Mouse (Mus musculus) forebrain, embryonic 15.5 days (tissue): ENCODE measurements around the gene Krt12. TPM values are rescaled to one million over a fixed set of nuclear protein-coding genes. Genes with fewer than 3 reads are reported as not detected.

ENCODE experiments used
- ATAC-seq: fragments of 200-750 bp; cut with Nextera tagmentation; replicated peaks from 2 replicates; pipeline ENCODE4 v1.8.0; 2017; ENCODE audit warnings: mild to moderate bottlenecking, moderate TSS enrichment, moderate library complexity
- H3K27ac ChIP-seq: fragments of 300-500 bp; sonication (generic); replicated peaks from 2 replicates; pipeline ENCODE4 v1.5.1; 2015; ENCODE audit warnings: mild to moderate bottlenecking, inconsistent platforms
- H3K27me3 ChIP-seq: fragments of 300-500 bp; sonication (generic); 2 replicates; pipeline ENCODE4 v1.6.1; 2015; ENCODE audit warnings: inconsistent platforms
- H3K36me3 ChIP-seq: fragments of 300-500 bp; sonication (generic); 2 replicates; pipeline ENCODE4 v1.6.1; 2015; ENCODE audit warnings: mild to moderate bottlenecking, inconsistent platforms
- H3K4me1 ChIP-seq: fragments of 300-500 bp; sonication (generic); 2 replicates; pipeline ENCODE4 v1.6.1; 2015; ENCODE audit warnings: inconsistent platforms
- H3K4me2 ChIP-seq: fragments of 300-500 bp; sonication (generic); replicated peaks from 2 replicates; pipeline ENCODE4 v1.6.1; 2015; ENCODE audit warnings: mild to moderate bottlenecking, inconsistent platforms
- H3K4me3 ChIP-seq: fragments of 300-500 bp; sonication (generic); 2 replicates; pipeline ENCODE4 v1.5.1; 2015; ENCODE audit warnings: mild to moderate bottlenecking, inconsistent platforms
- H3K9ac ChIP-seq: fragments of 300-500 bp; sonication (generic); replicated peaks from 2 replicates; pipeline ENCODE4 v1.6.1; 2015; ENCODE audit warnings: mild to moderate bottlenecking, inconsistent platforms
- H3K9me3 ChIP-seq: fragments of 300-500 bp; sonication (generic); 2 replicates; pipeline ENCODE4 v1.6.1; 2016; ENCODE audit warnings: inconsistent platforms
- WGBS: fragments of 180-500 bp; shearing (Covaris S2); methylation state at CpG from one replicate; pipeline ENCODE4 v1.1.7; 2015; ENCODE audit warnings: mixed read lengths; 5-methylcytosine and 5-hydroxymethylcytosine counted together
- polyA plus RNA-seq: library from polyadenylated mRNA; unstranded; fragments of >200 nt; fragmentation: Nextera tagmentation; extraction: Ambion mirVana; gene quantifications from 2 replicates; pipeline ENCODE4 v1.2.1, GENCODE M21; 2015

Krt12 gene
- polyA plus RNA-seq, 1 experiment from 2014 or later: 0.23 TPM

- Histone ChIP-seq H3K27ac (no peak within 1 kb of the TSS), H3K27me3 (no peaks in the 10 kb centered on the region), H3K9ac (no peak within 1 kb of the TSS), H3K4me1 (no peaks in the 10 kb centered on the region), H3K36me3 (no peaks in the 10 kb centered on the region), H3K4me3 (no peak within 1 kb of the TSS), H3K9me3 (no peaks in the 10 kb centered on the region), H3K4me2 (no peak within 1 kb of the TSS)
- 64% methylated on average over 10 of the region's 10 CpGs for WGBS
- ATAC-seq: no peak
These were observed 15.9 kb upstream of the Krt12 start, which contains the start of gene Krt20 for GRCm38 (mm10) chr11:99437972-99438371. Gene Krt20 (minus strand): TSS chr11:99438150.

GRCm38 (mm10) chr11:99436625-99437024 lies 14.6 kb upstream of the Krt12 start:
- no peaks in the 10 kb centered on the region for H3K27me3 ChIP-seq

DNA sequence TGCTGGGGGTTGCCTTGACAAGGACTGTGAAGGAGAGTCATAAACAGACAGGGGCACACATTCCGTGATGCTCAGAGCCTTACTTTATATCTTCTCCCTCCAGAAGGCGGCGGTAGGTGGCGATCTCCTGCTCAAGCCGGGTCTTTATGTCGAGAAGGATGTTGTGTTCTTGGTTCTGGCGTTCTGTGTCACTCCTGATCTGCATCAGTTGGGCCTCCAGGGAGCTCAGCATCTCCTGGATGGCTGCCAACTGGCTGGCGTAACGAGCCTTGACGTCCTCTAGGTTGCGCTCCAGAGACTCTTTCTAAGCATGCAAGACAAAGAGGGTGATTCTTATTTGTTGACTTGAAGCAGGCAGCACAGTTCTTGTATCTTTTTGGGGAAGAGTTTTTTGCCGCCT lies 8.6 kb upstream of the Krt12 start:
- Histone ChIP-seq H3K9me3 (no peaks in the 10 kb centered on the region), H3K4me3 (no peak overlapping the region), H3K9ac (no peak overlapping the region), H3K27ac (no peak overlapping the region), H3K4me1 (no peaks in the 10 kb centered on the region), H3K27me3 (no peaks in the 10 kb centered on the region), H3K36me3 (no peaks in the 10 kb centered on the region), H3K4me2 (no peak overlapping the region)
- WGBS: 38% methylated on average over 12 of the region's 12 CpGs
- ATAC-seq: no peak

More at GRCm38 (mm10) chr11:99436625-99437024, 14.6 kb upstream of the Krt12 start:
- Histone ChIP-seq H3K4me1 (no peaks in the 10 kb centered on the region), H3K9ac (no peak overlapping the region), H3K36me3 (no peaks in the 10 kb centered on the region), H3K9me3 (no peaks in the 10 kb centered on the region), H3K4me3 (no peak overlapping the region), H3K27ac (no peak overlapping the region), H3K4me2 (no peak overlapping the region)
- ATAC-seq: no peak
- 35% methylated on average over 4 of the region's 4 CpGs for WGBS

GRCm38 (mm10) chr11:99420586-99420985 lies 1.5 kb downstream of the Krt12 start:
- Histone ChIP-seq H3K36me3 (no peaks in the 10 kb centered on the region), H3K9ac (no peak overlapping the region), H3K27ac (no peak overlapping the region), H3K4me1 (no peaks in the 10 kb centered on the region), H3K27me3 (no peaks in the 10 kb centered on the region; the same call in 1 of the 2 replicates), H3K4me3 (no peak overlapping the region), H3K4me2 (no peak overlapping the region), H3K9me3 (no peaks in the 10 kb centered on the region)
- no peak for ATAC-seq
- WGBS: 66% methylated on average over 10 of the region's 10 CpGs

DNA sequence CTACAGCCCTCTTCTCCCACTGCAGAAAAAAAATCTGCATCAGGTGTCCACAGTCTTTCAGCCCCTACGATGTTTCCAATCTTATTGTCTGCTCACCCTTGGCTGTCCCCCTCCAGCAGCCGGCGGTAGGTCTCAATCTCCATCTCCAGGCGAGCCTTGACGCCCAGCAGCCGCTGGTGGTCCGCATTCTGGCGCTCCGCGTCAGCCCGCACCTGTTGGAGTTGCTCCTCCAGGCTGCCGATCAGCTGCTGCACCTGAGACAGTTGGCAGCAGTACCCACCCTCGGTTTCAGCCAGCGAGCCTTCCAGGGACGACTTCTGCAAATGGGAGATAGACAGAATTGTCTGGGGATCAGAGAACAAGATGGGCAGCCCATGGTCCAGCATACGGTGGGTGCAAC lies 4.2 kb downstream of the Krt12 start:
- no peaks in the 10 kb centered on the region for H3K9me3 ChIP-seq
- no peak overlapping the region for H3K27ac ChIP-seq
- H3K27me3 ChIP-seq: no peaks in the 10 kb centered on the region; the same call in 1 of the 2 replicates
- no peak for ATAC-seq
- no peaks in the 10 kb centered on the region for H3K4me1 ChIP-seq
- no peak overlapping the region for H3K9ac ChIP-seq
- WGBS: 63% methylated on average over 16 of the region's 16 CpGs
- no peaks in the 10 kb centered on the region for H3K36me3 ChIP-seq
- no peak overlapping the region for H3K4me3 ChIP-seq
- H3K4me2 ChIP-seq: no peak overlapping the region

DNA sequence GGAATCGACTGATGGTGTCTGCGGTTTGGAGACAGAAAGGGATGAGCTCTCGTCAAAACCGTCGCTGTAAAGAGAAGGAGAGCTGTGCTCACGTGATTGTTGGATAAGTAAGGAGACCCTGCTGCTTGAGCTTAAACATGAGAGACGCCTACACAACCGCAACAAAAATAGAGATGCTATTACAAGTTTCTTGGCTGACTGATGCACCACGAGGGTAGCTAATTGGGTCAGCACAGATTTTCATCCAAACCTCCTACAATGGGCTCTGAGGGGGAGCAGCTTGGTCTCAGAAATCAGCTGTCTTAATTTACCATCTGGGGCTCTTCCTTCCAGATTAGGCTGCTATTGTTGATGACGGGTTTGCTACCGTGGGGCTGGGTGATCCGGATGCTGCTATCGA lies 5.2 kb downstream of the Krt12 start:
- 62% methylated on average over 13 of the region's 13 CpGs for WGBS

GRCm38 (mm10) chr11:99414463-99415147 lies 7.5 kb downstream of the Krt12 start:
- Histone ChIP-seq H3K27ac (no peak overlapping the region), H3K27me3 (no peaks in the 10 kb centered on the region), H3K9ac (no peak overlapping the region), H3K4me3 (no peak overlapping the region), H3K4me2 (no peak overlapping the region), H3K36me3 (no peaks in the 10 kb centered on the region), H3K9me3 (no peaks in the 10 kb centered on the region), H3K4me1 (no peaks in the 10 kb centered on the region)
- 91% methylated on average over 13 of the region's 13 CpGs for WGBS
- no peak for ATAC-seq

More for the DNA sequence above, 5.2 kb downstream of the Krt12 start:
- no peak overlapping the region for H3K9ac ChIP-seq
- H3K4me2 ChIP-seq: no peak overlapping the region
- no peak overlapping the region for H3K27ac ChIP-seq
- H3K4me1 ChIP-seq: no peaks in the 10 kb centered on the region
- H3K9me3 ChIP-seq: no peaks in the 10 kb centered on the region
- no peak overlapping the region for H3K4me3 ChIP-seq
- ATAC-seq: no peak
- H3K36me3 ChIP-seq: no peaks in the 10 kb centered on the region
- no peaks in the 10 kb centered on the region; the same call in 1 of the 2 replicates for H3K27me3 ChIP-seq

GRCm38 (mm10) chr11:99413247-99413646 lies 8.8 kb downstream of the Krt12 start:
- Histone ChIP-seq H3K4me3 (no peak overlapping the region), H3K36me3 (no peaks in the 10 kb centered on the region), H3K9me3 (no peaks in the 10 kb centered on the region), H3K4me1 (no peaks in the 10 kb centered on the region), H3K27me3 (no peaks in the 10 kb centered on the region), H3K4me2 (no peak overlapping the region), H3K9ac (no peak overlapping the region), H3K27ac (no peak overlapping the region)
- ATAC-seq: no peak
- 22% methylated on average over 6 of the region's 6 CpGs for WGBS

- ATAC-seq: no peak
- no peaks in the 10 kb centered on the region for H3K27me3 ChIP-seq
- 82% methylated on average over 10 of the region's 10 CpGs for WGBS
- H3K4me2 ChIP-seq: no peak overlapping the region
- no peak overlapping the region for H3K9ac ChIP-seq
- H3K4me1 ChIP-seq: no peaks in the 10 kb centered on the region
- H3K36me3 ChIP-seq: no peaks in the 10 kb centered on the region
- no peaks in the 10 kb centered on the region for H3K9me3 ChIP-seq
- H3K27ac ChIP-seq: no peak overlapping the region
- no peak overlapping the region for H3K4me3 ChIP-seq
These were observed 15.9 kb downstream of the Krt12 start for GRCm38 (mm10) chr11:99406186-99406585.

GRCm38 (mm10) chr11:99399956-99400549 lies 22.0 kb downstream of the Krt12 start:
- 88% methylated on average over 13 of the region's 13 CpGs for WGBS
- Histone ChIP-seq H3K4me2 (no peak overlapping the region), H3K27ac (no peak overlapping the region), H3K4me1 (no peaks in the 10 kb centered on the region), H3K4me3 (no peak overlapping the region), H3K9ac (no peak overlapping the region), H3K27me3 (no peaks in the 10 kb centered on the region), H3K9me3 (no peaks in the 10 kb centered on the region), H3K36me3 (no peaks in the 10 kb centered on the region)
- no peak for ATAC-seq

DNA sequence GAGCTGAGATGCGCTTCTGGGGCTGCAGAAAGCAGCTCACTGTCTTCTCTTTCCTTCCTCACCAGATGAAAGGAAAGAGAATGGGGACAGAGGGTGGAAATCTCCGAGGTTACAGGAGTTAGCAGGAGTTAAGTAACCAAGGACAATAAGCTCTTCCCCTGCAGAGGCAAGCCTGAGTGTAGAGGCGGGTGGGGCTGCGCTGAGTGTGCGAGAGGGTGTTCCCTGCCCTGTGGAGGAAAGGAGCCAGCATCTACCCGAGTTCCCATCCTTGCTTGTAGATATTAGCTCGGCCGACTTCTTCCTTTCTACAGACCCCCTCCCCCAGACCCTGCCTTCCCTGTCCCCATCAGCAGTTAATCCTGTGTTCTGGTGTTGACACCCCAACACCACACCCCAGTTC lies 23.2 kb downstream of the Krt12 start:
- no peaks in the 10 kb centered on the region for H3K36me3 ChIP-seq
- no peaks in the 10 kb centered on the region for H3K27me3 ChIP-seq
- no peak for ATAC-seq
- H3K4me2 ChIP-seq: no peak overlapping the region
- H3K9me3 ChIP-seq: no peaks in the 10 kb centered on the region
- H3K27ac ChIP-seq: no peak overlapping the region
- H3K4me3 ChIP-seq: no peak overlapping the region
- no peak overlapping the region for H3K9ac ChIP-seq
- 52% methylated on average over 7 of the region's 8 CpGs for WGBS
- H3K4me1 ChIP-seq: no peaks in the 10 kb centered on the region

DNA sequence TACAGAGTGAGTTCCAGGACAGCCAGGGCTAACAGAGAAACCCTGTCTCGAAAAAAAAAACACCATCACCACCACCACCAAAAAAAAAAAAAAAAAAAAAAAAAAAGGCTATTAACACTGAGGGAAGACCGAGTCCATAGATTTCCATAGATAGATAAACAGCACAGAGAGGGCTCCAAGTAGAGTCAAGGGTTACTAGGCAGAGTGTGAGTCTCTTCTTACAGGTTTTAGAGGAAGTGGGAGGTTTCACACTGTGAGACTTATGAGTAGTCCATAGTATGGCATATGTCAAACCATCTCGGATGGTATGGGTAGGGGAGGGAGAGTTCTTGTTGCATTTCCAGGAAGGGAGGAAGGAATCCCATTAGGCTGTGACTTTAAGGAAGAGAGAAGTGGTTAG lies 24.0 kb downstream of the Krt12 start:
- no peak overlapping the region for H3K9ac ChIP-seq
- no peak overlapping the region for H3K27ac ChIP-seq
- no peaks in the 10 kb centered on the region for H3K27me3 ChIP-seq
- no peaks in the 10 kb centered on the region for H3K4me1 ChIP-seq
- ATAC-seq: no peak
- no peaks in the 10 kb centered on the region for H3K36me3 ChIP-seq
- no peak overlapping the region for H3K4me2 ChIP-seq
- H3K4me3 ChIP-seq: no peak overlapping the region
- 78% methylated on average over 3 of the region's 3 CpGs for whole genome bisulfite sequencing
- H3K9me3 ChIP-seq: no peaks in the 10 kb centered on the region

DNA sequence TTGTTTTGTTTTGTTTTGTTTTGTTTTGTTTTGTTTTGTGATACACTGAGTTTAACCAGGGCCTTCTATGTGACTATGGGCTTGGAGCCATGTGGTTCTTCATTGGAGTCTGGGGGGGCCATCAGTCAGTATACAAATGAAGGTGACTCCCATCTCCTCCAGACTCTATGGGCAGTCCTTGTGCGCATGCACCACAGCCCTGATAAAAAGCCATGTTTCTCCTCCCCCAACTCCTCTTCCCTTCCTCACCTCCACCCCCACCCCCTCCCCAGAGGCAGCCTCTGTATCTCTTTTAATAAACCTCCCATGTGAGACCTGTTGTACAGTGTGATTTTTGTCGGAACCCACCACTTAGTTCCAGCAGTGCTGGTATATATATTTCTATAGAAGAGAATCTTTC lies 25.4 kb downstream of the Krt12 start:
- no peaks in the 10 kb centered on the region for H3K27me3 ChIP-seq
- H3K36me3 ChIP-seq: no peaks in the 10 kb centered on the region
- no peaks in the 10 kb centered on the region for H3K4me1 ChIP-seq
- ATAC-seq: no peak
- no peak overlapping the region for H3K4me2 ChIP-seq
- H3K4me3 ChIP-seq: no peak overlapping the region
- H3K27ac ChIP-seq: no peak overlapping the region
- WGBS: 55% methylated on average over 2 of the region's 2 CpGs
- no peak overlapping the region for H3K9ac ChIP-seq
- no peaks in the 10 kb centered on the region for H3K9me3 ChIP-seq
